Mouse (Mus musculus) midbrain, embryonic 11.5 days (tissue): ENCODE results near the gene Mfsd11. TPM values are rescaled to one million over a fixed set of nuclear protein-coding genes. Genes with fewer than 3 reads are reported as not detected.
A peak's percentile ranks its signal among the peaks of the same experiment; 100 is the strongest.
"Not testable (repeated sequence)": the region's sequence is repeated elsewhere in the genome, so short reads cannot be mapped to it uniquely, and the experiment has no call there.

Experiments used
- ATAC-seq: fragments of 200-750 bp; cut with Nextera tagmentation; 2 replicates; pipeline ENCODE4 v1.8.0; 2017; ENCODE audit warnings: moderate TSS enrichment, moderate library complexity; ENCODE audit not compliant: low FRiP score
- DNase-seq: peaks from one replicate; pipeline ENCODE4 v3.0.0; 2015; ENCODE audit warnings: low spot score; ENCODE audit errors: missing footprints
- H3K27ac ChIP-seq: fragments of 300-500 bp; sonication (generic); 2 replicates; pipeline ENCODE4 v1.5.1; 2014; ENCODE audit warnings: low read depth, low read length
- H3K27me3 ChIP-seq: fragments of 300-500 bp; sonication (generic); 2 replicates; pipeline ENCODE4 v1.6.1; 2014; ENCODE audit warnings: mild to moderate bottlenecking, low read length, moderate library complexity, mixed read lengths; ENCODE audit not compliant: control insufficient read depth, insufficient read depth
- H3K36me3 ChIP-seq: fragments of 300-500 bp; sonication (generic); 2 replicates; pipeline ENCODE4 v1.6.1; 2014; ENCODE audit warnings: mild to moderate bottlenecking, low read length, moderate library complexity, mixed read lengths; ENCODE audit not compliant: control insufficient read depth, insufficient read depth
- H3K4me1 ChIP-seq: fragments of 300-500 bp; sonication (generic); 2 replicates; pipeline ENCODE4 v1.6.1; 2014; ENCODE audit warnings: low read length; ENCODE audit not compliant: control insufficient read depth, insufficient read depth
- H3K4me2 ChIP-seq: fragments of 300-500 bp; sonication (generic); 2 replicates; pipeline ENCODE4 v1.6.1; 2014; ENCODE audit warnings: mild to moderate bottlenecking, moderate library complexity
- H3K4me3 ChIP-seq: fragments of 300-500 bp; sonication (generic); 2 replicates; pipeline ENCODE4 v1.5.1; 2014; ENCODE audit warnings: low read depth, low read length
- H3K9ac ChIP-seq: fragments of 300-500 bp; sonication (generic); 2 replicates; pipeline ENCODE4 v1.6.1; 2014; ENCODE audit warnings: low read length
- H3K9me3 ChIP-seq: fragments of 300-500 bp; sonication (generic); 2 replicates; pipeline ENCODE4 v1.6.1; 2016; ENCODE audit warnings: low read length; ENCODE audit not compliant: control insufficient read depth
- WGBS: fragments of 180-500 bp; shearing (Covaris S2); extraction: QIAGEN DNeasy Blood & Tissue Kit; methylation state at CpG from one replicate; pipeline ENCODE4 v1.1.7; 2014; 5-methylcytosine and 5-hydroxymethylcytosine counted together
- polyA plus RNA-seq: library from polyadenylated mRNA; unstranded; fragments of >200 nt; fragmentation: Nextera tagmentation; extraction: Ambion mirVana; gene quantifications from 2 replicates; pipeline ENCODE4 v1.2.1, GENCODE M21; 2014

Gene Mfsd11
- polyA plus RNA-seq, 1 experiment from 2014 or later = 30.3 TPM

DNA sequence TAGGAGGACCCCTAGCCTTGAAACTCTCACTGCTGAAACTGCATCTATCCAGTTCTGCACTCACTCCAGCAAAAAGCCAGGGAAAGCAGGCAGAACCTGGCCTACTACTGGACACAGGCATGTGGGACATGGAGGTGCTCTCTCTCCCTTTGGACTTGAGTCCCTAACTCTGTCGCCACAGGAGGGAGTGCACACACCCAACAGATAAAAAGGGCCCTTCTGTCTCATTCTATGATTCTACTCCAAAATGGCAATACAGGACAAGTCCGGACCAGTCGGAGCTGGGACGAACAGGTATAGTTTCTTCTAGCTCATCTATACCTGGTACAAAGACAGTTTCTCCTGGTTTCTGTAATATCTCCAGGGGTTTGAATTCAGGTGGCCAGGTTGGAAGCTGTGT lies 11.5 kb upstream of the Mfsd11 start:
- H3K4me2 ChIP-seq = peak overlapping the region; percentile 93; the same call in 1 of the 2 replicates
- no peak for ATAC-seq
- peak overlapping the region; percentile 4 for H3K4me3 ChIP-seq
- no peak overlapping the region for H3K27ac ChIP-seq
- H3K36me3 ChIP-seq = peaks cover 40% of the 10 kb centered on the region
- H3K9me3 ChIP-seq = no peaks in the 10 kb centered on the region
- DNase-seq = no peak
- no peaks in the 10 kb centered on the region for H3K27me3 ChIP-seq
- peaks cover 32% of the 10 kb centered on the region for H3K4me1 ChIP-seq
- WGBS = 87% methylated on average over 4 of the region's 4 CpGs
- H3K9ac ChIP-seq = no peak overlapping the region

DNA sequence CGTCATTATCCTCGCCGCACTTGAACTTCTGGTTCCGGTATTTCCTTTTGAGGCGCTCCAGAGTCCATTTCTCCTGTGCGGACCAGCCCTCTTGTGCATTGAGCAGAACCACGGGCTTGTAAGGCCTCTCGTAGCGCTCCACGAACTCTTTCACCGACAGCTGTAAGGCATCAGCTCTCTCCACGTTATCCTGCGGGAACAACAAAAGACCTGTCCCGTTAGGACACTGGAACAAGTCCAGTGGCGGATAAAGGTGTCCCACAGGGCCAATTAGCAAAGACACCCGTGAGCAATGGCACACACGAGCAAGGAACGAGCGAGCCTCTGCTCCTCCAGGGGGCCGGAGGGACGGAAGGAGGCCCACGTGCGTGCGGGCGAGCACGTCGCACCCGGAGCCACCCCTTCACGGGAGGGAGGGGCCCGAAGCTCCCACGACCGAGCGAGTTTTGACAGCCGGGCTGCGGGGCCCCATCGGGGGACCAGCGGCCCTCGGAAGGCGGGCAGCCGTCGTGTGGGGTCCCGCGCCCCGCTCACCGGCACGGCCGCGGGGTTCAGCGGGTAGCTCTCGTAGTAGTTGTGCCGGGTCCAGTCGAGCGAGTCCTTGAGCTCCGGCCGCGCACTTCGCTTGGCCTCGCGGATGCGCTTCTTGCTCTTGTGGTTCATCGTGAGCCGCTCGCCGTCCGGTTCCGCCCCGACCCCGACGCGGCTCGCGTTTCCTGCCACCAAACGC lies 9.5 kb upstream of the Mfsd11 start:
- H3K27me3 ChIP-seq = no peaks in the 10 kb centered on the region
- peak overlapping the region; percentile 93 for H3K4me2 ChIP-seq
- H3K9ac ChIP-seq = peak overlapping the region; percentile 94
- H3K4me3 ChIP-seq = peak overlapping the region; percentile 83
- no peaks in the 10 kb centered on the region for H3K9me3 ChIP-seq
- H3K36me3 ChIP-seq = peaks cover 22% of the 10 kb centered on the region
- peak overlapping the region; percentile 97 for H3K27ac ChIP-seq
- ATAC-seq (peak; percentile 57), DNase-seq (peak; percentile 97)
- H3K4me1 ChIP-seq = peaks cover 32% of the 10 kb centered on the region
- under 1% methylated on average over 67 of the region's 73 CpGs for WGBS

DNA sequence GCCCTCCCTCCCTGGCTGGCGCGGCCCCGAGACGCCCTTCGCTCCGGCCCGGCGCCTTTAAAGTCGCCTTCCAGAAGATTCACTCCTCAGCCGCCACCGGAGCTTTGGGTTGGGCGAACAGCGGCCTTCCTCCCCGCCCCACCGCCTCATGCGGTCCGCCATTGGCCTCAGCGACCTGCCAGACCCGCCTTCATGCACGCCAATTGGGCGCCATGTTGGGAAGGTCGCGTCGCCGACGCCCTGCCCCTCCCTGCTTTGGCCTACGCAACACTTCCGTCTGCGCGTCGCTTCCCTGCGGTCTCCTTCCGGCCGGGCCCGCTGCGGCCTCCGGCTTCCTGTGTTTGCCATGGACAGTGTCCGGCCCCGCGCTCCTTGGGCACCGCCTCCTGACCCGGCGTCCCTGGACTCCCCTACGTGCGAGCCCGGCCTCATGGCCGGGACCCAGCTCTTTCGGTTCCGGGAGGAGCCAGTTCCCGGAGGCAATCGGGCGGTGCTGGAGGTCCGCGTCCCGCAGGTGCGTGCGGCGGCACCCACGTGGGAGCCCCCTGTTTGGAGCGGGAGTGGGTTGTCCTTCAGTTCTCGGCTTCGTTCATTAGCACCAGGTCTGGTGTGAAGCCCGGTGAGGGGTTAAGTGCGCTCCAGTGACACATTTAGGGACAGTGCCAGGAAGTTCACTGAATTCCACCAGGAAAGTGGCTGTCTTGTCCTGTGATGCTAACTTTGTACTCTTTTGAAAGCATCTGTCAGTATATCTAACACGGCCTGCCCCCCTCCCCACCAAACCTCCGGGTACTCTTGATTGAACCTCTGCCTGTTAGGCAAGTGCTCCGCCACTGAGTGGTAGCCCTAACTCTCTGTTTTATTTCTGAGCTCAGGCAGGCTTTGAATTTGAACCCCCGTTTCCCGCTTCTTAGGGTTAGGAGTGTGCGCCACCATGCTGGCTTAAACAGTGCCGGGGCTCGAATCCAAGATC lies 8.7 kb upstream of the Mfsd11 start, which contains the start of the genes Mettl23 and Jmjd6:
Gene Mettl23 (plus strand): TSS at position 18 of the 973 bp plus-strand sequence.
Gene Jmjd6 (minus strand): TSS at position 189 of the 973 bp plus-strand sequence.
- H3K4me3 ChIP-seq = peak within 1 kb of the TSS; percentile 83
- ATAC-seq (peak; percentile 96), DNase-seq (peak; percentile 98)
- H3K4me2 ChIP-seq = peak within 1 kb of the TSS; percentile 93
- peaks cover 32% of the 10 kb centered on the region for H3K4me1 ChIP-seq
- under 1% methylated on average over 72 of the region's 72 CpGs for WGBS
- no peaks in the 10 kb centered on the region for H3K27me3 ChIP-seq
- no peaks in the 10 kb centered on the region for H3K9me3 ChIP-seq
- peak within 1 kb of the TSS; percentile 97 for H3K27ac ChIP-seq
- H3K36me3 ChIP-seq = peaks cover 15% of the 10 kb centered on the region
- peak within 1 kb of the TSS; percentile 94 for H3K9ac ChIP-seq

DNA sequence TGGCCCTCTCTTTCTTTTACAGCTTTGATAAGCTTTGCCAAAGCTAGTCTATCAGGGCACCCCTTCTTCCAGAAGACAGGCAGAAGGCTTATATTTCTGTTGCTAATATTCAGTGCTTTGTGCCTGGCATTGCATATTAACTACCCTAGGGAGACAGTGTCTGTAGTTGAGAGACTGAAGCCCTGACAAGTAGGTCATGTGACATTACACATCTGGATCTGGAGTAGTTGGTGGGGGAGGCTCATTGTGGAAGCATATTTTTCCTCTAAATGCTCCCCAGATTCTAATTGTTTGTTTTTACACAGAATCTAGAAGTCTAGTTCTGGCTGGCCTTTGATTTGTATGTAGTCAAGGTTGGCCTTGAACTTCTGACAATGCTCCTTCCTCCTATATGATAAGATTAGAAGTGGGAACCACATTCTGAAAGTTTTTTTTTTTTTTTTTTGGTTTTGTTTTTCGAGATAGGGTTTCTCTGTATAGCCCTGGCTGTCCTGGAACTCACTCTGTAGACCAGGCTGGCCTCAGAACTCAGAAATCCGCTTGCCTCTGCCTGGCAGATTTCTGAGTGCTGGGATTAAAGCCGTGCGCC lies 5.6 kb upstream of the Mfsd11 start:
- H3K36me3 ChIP-seq = peaks cover 9% of the 10 kb centered on the region; the same call in 1 of the 2 replicates
- DNase-seq (no peak), ATAC-seq (no peak)
- H3K4me2 ChIP-seq = no peak overlapping the region
- H3K27ac ChIP-seq = no peak overlapping the region
- peaks cover 24% of the 10 kb centered on the region for H3K4me1 ChIP-seq
- 83% methylated on average over 4 of the region's 4 CpGs for WGBS
- no peaks in the 10 kb centered on the region for H3K27me3 ChIP-seq
- H3K4me3 ChIP-seq = no peak overlapping the region
- H3K9me3 ChIP-seq = no peaks in the 10 kb centered on the region
- no peak overlapping the region for H3K9ac ChIP-seq

DNA sequence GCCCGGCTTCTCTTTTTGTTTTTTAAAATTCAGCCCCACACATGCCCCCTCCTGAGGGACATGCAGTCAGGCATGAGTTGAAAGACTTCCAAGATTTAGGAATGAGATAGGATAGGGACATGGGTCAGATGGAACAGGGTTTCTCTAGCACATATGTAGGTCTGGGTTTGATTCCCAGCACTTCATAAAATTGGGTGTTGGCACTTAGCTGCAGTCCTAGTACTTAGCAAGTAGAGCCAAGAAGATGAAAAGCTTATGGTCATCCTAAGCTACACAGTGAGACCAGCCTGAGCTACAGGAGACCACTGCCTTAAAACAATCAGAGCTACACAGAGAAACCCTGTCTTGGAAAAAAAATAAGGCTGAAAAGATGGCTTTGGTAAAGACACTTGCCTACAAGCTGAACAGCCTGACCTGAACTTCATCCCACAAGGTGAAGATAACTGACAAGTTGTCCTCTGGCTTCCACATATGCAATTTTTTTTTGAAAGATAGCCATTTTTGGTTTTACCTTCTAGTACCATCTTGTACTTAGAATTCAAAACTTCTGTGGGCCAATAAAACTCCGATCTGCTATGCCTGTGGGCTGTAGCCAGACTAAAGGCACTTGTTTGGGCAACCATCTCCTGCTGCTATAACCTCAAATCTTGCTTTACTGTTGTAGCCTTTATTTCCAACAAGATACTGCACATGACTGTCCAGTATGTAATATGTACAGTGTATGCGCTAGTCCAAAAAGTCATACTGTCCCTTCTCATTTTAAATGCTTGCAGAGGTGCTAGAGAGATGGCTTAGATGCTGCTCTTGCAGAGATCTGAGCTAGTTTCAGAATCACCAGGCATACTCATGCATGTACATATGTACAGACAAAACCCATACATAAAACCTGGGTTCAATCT lies 4.8 kb upstream of the Mfsd11 start:
- ATAC-seq (no peak), DNase-seq (peak; percentile 87)
- no peak overlapping the region for H3K9ac ChIP-seq
- no peak overlapping the region for H3K4me2 ChIP-seq
- H3K36me3 ChIP-seq = peaks cover 9% of the 10 kb centered on the region; the same call in 1 of the 2 replicates
- peaks cover 21% of the 10 kb centered on the region for H3K4me1 ChIP-seq
- 92% methylated on average over 3 of the region's 3 CpGs for WGBS
- no peaks in the 10 kb centered on the region for H3K27me3 ChIP-seq
- H3K27ac ChIP-seq = no peak overlapping the region
- H3K4me3 ChIP-seq = no peak overlapping the region
- H3K9me3 ChIP-seq = no peaks in the 10 kb centered on the region

DNA sequence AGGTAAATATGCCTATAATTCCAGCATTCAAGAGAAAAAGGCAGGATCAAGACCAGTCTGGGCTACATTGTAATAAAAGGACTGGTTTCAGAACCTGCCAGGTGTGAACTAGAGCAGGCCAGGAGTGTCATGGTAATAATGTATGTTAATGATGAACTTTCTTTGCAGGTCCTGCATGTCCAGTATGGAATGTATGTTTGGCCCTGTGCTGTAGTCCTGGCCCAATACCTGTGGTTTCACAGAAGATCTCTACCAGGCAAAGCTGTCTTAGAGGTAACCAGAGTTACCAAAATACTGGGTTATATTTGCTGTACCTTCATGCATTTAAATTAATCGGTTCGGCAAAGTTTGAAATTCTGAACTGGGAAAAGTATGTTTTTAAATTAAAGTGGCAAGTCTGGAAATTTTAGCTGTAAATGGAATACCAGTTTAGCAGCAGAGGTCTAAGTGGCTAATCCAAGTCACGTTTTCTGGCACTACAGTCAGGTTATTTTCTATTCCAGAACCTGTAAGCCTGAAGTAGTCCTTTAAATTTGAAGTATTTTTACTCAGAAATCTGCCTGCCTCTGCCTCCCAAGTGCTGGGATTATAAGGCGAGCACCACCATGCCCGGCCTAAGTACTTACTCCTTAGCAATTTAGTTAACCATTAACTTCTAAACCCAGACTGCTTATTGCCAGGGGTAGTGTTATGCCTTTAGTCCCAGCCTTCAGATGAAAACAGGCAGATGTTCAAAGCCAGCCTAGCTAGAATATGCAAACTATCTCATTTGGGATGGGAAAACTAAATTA lies 4.0 kb upstream of the Mfsd11 start:
- Histone ChIP-seq H3K4me1 (peaks cover 21% of the 10 kb centered on the region), H3K4me3 (no peak overlapping the region), H3K27ac (no peak overlapping the region), H3K9me3 (no peaks in the 10 kb centered on the region), H3K27me3 (no peaks in the 10 kb centered on the region), H3K36me3 (peaks cover 9% of the 10 kb centered on the region; the same call in 1 of the 2 replicates), H3K9ac (no peak overlapping the region), H3K4me2 (no peak overlapping the region)
- 84% methylated on average over 5 of the region's 5 CpGs for WGBS
- DNase-seq (peak; percentile 85), ATAC-seq (no peak)

DNA sequence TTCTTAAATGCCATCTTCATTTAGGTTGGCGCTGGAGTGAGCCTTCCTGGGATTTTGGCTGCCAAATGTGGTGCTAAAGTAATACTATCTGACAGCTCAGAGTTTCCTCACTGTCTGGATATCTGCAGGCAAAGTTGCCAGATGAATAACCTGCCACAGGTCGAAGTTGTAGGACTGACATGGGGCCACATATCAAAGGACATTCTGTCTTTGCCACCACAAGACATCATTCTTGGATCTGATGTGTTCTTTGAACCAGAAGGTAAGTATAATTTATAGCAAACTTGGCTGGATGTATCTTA lies 3.4 kb upstream of the Mfsd11 start:
- H3K27ac ChIP-seq, ATAC-seq, H3K9ac ChIP-seq, H3K27me3 ChIP-seq, H3K36me3 ChIP-seq, H3K9me3 ChIP-seq, H3K4me2 ChIP-seq, H3K4me3 ChIP-seq: not testable (repeated sequence)
- 81% methylated on average over 2 of the region's 2 CpGs for WGBS
- DNase-seq = peak; percentile 73
- peaks cover 20% of the 10 kb centered on the region for H3K4me1 ChIP-seq

DNA sequence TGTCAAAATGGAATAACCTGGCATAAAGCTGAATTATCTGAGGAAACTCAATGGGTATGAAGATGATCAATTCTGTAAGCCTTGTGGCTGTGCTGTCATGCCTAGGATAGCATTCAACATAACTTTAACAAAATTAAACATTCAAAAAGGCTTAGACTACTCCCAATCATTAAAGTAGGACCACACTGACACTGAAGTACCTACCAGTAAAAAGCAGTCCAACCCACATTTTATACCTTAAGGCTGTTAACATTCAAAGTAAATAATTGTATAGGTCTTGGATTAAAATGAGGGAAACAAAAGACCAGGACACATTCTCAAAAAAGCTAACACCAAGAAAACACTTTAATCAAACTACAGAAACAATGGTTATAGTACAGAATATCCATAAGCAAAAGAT lies 2.7 kb upstream of the Mfsd11 start:
- DNase-seq = peak; percentile 81
- Histone ChIP-seq H3K27me3 (no peaks in the 10 kb centered on the region), H3K36me3 (peaks cover 9% of the 10 kb centered on the region; the same call in 1 of the 2 replicates), H3K4me3 (no peak overlapping the region), H3K9ac (no peak overlapping the region), H3K4me2 (no peak overlapping the region), H3K9me3 (no peaks in the 10 kb centered on the region), H3K27ac (no peak overlapping the region), H3K4me1 (peaks cover 17% of the 10 kb centered on the region)
- ATAC-seq = no peak
